Mouse (Mus musculus) cerebellum, adult 9-11 months (tissue): Measurements from ENCODE around the gene Pcnt.

Experiments used
- DNase-seq: peaks from one replicate; pipeline ENCODE4 v3.0.0; 2022

Gene Pcnt

DNA sequence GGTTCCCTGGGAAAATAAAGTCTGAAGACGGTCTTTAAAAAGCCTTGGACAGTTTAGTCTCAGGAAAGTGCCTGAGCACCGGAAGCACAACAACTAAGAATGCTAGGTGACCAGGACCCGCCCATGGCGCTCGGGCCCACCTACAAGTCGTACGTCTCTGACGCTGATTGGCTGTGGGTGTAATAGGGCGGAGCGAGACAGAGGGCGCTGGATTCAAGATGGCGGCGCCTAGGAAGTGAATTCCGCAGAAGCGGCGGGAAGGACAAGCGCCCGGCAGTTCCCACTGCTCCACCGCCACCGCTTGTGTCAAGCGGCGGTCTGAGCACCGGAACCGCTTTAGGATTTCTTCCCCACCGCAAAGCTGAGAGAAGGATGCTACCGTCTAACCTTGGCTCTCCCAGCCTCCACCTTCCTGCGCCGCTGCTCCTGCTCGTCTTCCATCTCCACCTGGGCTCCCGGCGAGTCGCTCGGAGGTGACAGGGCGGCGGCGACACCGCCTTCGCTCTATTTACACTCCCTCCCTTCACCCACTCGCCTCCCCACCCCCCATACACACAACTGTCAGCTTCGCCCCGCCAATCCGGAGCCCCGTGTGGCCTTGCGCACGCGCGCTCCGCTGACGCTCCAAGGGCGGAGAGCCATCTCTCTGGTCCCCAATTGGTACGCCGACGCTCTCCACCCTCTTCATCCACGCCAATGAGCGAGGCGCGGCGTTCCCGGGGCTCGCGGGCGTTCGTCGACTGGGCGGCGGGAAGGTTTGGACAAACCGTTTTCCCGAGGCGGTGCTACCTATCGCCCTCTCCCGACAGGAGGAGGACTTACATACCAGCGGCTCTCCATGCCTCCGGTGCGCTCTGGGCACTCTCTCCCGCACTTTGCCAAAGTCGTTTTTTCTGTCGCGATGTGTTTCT is at the start of gene Pcnt:
Gene Pcnt (minus strand): TSS at position 609 of the 911 bp plus-strand sequence.
- DNase-seq = peak; percentile 99

GRCm38 (mm10) chr10:76489205-76489604 is 46.6 kb upstream of the Pcnt start:
- DNase-seq = no peak

DNA sequence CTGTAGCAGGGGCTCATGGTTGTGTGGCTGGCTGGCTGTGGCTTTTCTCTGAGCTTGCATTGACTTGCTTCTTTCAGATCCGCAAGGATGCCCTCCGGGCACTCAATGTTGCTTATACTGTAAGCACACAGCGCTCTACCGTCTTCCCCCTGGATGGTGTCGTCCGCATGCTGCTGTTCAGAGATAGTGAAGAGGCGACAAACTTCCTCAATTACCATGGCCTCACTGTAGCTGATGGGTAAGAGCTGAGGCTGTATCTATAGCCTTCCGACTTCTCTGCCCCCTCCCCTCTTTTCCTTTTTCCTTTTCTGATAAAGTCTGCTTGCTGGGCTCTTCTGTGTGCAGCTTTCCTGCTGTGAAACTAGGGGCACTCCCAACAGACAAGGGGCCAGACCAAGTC is 45.7 kb upstream of the Pcnt start:
- DNase-seq = no peak

GRCm38 (mm10) chr10:76486302-76486701 is 43.7 kb upstream of the Pcnt start:
- no peak for DNase-seq

- no peak for DNase-seq
Observed at GRCm38 (mm10) chr10:76481480-76481879, 38.9 kb upstream of the Pcnt start.

DNA sequence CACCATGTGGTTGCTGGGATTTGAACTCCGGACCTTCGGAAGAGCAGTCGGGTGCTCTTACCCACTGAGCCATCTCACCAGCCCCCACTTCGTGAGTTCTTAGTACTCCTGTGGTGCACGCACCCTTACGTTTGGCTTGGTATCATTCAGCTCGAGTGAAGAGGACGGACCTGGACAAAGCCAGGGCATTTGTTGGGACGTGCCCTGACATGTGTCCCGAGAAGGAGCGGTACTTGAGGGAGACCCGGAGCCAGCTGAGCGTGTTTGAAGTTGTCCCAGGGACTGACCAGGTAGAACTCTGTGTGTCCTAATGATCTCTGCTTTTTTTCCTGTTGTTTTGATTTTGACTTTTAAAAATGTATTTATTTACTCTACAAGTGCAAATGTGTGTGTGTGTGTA is 38.3 kb upstream of the Pcnt start:
- no peak for DNase-seq

DNA sequence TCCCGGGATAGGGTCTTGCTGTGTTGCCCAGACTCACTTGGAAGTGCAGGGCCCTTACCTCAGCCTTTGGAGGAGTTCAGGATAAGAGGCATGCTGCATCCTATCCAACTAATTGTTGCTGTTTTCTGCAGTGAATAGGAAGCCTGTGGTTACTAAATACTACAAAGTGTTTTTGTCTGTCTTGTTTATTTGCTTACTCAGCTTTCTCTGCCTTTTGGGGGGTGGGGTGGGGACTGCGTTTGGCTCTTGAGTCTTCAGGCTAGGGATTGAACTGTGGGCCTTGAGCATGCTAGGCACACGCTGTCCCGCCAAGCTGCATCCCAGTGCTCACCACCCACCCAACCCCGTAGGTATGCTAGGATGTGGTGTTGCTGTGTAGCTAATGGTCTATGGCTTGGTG is 31.2 kb upstream of the Pcnt start:
- DNase-seq = no peak

GRCm38 (mm10) chr10:76468203-76469162 is 25.9 kb upstream of the Pcnt start, which contains the start of the genes Mcm3ap and Ybey:
TSS of gene Mcm3ap (plus strand) at chr10:76468927.
TSS of gene Ybey (minus strand) at chr10:76469114.
- peak; percentile 87 for DNase-seq

DNA sequence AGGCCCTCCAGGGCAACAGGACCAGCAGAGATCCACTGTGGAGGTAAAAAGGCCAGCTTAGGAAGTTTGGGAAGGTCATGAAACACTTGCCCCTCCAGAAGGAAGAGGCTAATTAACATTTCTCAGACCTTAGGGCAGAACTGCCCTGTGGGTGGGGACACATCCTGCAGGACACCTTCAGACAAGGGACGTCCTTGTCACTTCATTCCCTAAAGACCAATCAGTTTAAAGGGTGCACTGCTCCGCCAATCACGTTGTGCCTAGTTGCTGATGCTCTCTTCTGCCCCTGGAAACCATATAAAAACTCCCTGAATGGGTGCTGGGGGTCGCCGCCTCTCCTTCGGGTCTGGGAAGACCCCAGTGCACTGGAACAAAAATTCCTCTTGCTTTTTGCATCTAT is 20.1 kb upstream of the Pcnt start:
- no peak for DNase-seq

DNA sequence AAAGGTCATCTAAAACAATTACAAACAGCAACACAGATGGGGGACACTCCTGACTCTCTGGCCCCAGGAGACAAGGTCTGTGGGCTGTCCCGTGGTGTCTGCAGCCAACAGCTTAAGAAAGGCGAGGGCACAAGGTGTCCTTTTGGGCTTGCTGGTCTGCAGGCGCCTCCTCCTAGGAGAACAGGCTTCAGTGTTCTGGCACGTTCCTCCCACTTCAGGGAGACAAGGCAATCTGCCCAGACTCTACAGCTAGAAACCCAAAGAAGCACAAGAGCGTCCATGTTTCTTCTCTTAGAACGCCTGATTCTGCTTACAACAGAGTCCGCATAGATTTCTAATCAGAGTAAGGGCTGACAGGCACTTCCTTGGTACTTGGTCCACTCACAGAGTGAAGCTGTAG is 19.7 kb upstream of the Pcnt start:
- no peak for DNase-seq

GRCm38 (mm10) chr10:76461255-76461654 is 18.7 kb upstream of the Pcnt start:
- DNase-seq = no peak

GRCm38 (mm10) chr10:76455289-76455688 is 12.7 kb upstream of the Pcnt start:
- no peak for DNase-seq

DNA sequence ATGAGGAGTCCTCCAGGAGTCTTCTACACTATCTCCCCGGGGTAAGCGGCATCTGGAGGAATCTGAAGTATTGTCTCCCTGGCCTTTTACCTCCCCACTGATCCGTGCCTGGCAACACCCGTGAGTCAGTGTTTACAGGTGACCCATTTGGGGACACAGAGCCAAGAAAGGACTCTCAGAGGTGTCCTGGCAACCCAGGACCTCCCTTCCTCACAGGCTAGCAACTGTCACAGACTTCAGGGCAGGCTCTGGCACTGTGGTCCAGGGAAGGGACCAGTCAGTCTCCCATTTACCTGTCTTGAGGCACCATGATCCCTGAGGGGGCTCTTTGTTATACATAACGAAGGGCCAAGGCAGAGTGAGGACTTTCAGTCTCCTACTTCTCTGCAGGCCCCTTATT is 6.3 kb upstream of the Pcnt start, which contains the start of gene 2610028H24Rik:
Gene 2610028H24Rik (plus strand): TSS at position 231 of the 400 bp plus-strand sequence.
- no peak for DNase-seq

DNA sequence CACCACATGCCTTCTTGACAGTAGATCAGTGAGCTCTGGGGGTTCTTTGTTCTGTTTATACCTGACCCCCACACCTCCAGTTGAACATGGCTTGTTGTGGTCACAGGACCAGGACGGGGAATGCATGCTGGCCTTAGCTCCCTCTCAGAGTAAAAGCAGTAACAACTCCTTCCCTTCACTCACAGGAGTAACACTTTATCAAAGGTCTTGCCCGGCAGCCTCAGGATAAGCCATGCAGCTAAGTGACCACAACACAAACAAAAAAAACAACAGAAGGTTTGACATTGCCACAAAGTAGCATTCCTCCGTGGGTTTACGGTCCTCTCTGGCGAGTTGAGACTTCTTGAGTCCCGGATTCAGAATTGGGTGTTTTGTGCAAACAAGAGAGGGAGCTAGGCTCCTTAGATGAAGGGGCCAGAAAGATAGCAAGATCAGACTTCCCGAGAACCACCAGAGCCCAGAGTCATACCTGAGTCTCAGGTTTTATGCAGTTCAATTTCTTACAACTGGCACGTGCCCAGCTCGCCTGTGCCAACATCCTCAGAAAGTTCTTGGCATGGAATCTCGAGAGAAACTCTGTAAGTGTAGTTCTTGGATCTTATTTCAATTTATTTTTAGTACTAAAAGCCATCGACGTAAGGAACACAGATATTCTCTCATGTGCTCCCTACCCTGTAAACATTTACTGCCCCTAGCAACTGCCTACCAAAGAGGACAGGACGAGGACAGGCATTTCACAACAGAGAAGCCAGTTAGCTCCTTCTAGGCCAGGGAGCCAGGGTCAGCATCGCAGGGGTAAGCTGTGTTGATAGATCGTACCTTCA is 5.0 kb upstream of the Pcnt start:
- no peak for DNase-seq

GRCm38 (mm10) chr10:76445996-76446681 is 3.6 kb upstream of the Pcnt start:
- DNase-seq = no peak

GRCm38 (mm10) chr10:76440281-76440680 is 2.3 kb downstream of the Pcnt start, which contains the start of gene AC141477.1:
TSS of gene AC141477.1 (minus strand) at chr10:76440444.
- DNase-seq = peak; percentile 28

DNA sequence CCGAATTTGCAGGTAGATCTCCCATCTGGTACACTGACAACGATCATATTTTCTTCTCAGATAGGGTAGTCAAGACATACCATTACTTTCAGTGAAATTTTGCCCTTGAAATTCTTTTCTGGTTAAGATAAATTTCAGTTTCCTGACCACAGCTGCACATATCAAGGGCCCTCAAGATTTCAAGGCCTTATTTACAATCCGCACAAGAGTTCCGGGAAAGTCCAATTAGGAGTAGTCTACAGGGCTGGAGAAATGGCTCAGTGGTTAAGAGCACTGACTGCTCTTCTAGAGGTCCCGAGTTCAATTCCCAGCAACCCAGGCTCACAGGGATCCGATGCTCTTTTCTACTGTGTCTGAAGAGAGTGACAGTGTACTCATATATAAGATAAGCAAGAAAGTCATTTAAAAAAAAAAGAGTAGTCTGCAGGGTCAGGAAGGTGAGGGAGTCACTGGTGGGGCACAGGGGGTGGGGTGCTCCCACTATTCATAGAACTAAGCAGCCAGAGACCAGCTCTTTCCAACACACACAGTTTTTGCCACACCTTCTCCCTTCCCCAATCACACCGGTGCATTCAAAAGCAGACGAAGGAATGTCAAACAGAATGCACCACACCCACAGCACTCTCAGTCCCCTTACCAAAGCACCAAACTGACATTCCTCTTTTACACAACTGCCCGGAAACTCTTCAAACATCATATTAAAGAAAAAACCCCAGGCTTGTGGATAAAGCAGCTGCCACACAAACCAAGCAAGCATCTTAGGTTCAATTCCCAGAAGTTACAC is 3.3 kb downstream of the Pcnt start:
- no peak for DNase-seq

DNA sequence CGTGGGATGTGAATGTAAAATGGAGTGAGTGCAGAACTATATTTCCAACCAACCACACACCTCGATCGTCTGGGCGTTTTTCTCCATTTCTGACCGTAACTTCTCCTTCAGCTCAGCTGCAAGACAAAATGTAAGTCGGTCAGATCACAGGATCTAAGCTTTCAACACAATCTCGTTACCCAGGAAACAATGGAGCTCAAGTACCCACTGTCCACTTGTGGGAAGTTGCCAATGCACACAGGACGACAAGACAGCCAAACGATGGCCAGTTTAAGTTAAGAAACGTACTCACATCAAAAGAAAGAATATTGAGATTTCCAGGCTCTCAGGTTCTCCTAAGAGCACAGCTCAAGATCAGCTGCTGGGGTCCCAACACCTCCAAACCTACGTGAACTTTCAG is 8.7 kb downstream of the Pcnt start:
- no peak for DNase-seq

DNA sequence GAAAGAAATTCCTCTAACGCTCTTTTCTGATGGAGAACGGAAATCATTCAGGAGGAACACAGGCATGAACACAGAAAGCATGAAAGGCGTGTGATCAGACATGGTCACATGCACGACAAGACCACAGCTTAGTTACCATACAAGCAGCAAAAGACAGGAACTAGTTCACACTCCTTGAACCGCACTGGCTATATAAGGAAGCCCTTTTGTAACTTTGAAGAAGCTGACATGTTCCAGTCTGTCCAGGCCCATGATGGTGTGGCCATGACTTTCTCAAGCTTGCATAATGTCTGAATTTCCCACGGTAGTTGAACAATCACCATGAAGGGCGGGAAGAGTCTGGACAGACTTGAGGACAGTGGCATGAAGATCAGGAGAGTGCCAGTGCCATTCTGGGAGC is 16.9 kb downstream of the Pcnt start:
- DNase-seq = no peak

GRCm38 (mm10) chr10:76416811-76417210 is 25.8 kb downstream of the Pcnt start:
- DNase-seq = peak; percentile 83

DNA sequence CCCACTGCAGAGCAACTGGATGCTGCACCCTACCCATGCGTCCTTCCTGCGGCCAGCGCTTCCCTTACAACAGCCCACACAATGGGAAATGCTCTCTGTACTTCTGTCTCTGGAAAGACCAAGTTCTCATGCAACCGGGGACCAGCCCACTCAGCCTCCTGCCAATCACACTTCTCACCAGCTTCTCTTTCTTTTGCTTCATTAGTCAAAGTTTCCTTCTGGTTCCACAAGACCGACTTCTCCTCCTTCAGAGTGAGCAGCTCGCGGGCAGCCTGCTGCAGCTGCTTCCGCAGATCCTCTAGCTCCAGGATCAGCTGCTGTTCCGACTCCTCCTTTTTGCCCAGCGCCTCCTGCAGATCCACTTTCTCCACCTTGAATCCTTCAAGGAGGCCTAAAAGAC is 34.1 kb downstream of the Pcnt start:
- no peak for DNase-seq
